Mouse (Mus musculus) hindbrain, embryonic 15.5 days (tissue): ENCODE data around the gene Cnep1r1. TPM values are rescaled to one million over a fixed set of nuclear protein-coding genes. Genes with fewer than 3 reads are reported as not detected.

Source experiments
- ATAC-seq: fragments of 200-750 bp; cut with Nextera tagmentation; 2 replicates; pipeline ENCODE4 v1.8.0; 2017; ENCODE audit warnings: low read depth, moderate number of reproducible peaks, moderate TSS enrichment; ENCODE audit not compliant: low FRiP score
- H3K27ac ChIP-seq: fragments of 300-500 bp; sonication (generic); replicated peaks from 2 replicates; pipeline ENCODE4 v1.5.1; 2015; ENCODE audit warnings: mild to moderate bottlenecking, inconsistent platforms
- H3K27me3 ChIP-seq: fragments of 300-500 bp; sonication (generic); 2 replicates; pipeline ENCODE4 v1.6.1; 2015; ENCODE audit warnings: control low read depth, inconsistent platforms
- H3K36me3 ChIP-seq: fragments of 300-500 bp; sonication (generic); 2 replicates; pipeline ENCODE4 v1.6.1; 2015; ENCODE audit warnings: control low read depth, inconsistent platforms
- H3K4me1 ChIP-seq: fragments of 300-500 bp; sonication (generic); replicated peaks from 2 replicates; pipeline ENCODE4 v1.6.1; 2015; ENCODE audit warnings: control low read depth, inconsistent platforms
- H3K4me2 ChIP-seq: fragments of 300-500 bp; sonication (generic); 2 replicates; pipeline ENCODE4 v1.6.1; 2015; ENCODE audit warnings: moderate library complexity, mild to moderate bottlenecking, inconsistent platforms
- H3K4me3 ChIP-seq: fragments of 300-500 bp; sonication (generic); 2 replicates; pipeline ENCODE4 v1.5.1; 2015; ENCODE audit warnings: mild to moderate bottlenecking, inconsistent platforms
- H3K9ac ChIP-seq: fragments of 300-500 bp; sonication (generic); 2 replicates; pipeline ENCODE4 v1.6.1; 2015; ENCODE audit warnings: inconsistent platforms
- H3K9me3 ChIP-seq: fragments of 300-500 bp; sonication (generic); 2 replicates; pipeline ENCODE4 v1.6.1; 2016; ENCODE audit warnings: control low read depth, inconsistent platforms
- WGBS: fragments of 180-500 bp; shearing (Covaris S2); methylation state at CpG from one replicate; pipeline ENCODE4 v1.1.7; 2015; 5-methylcytosine and 5-hydroxymethylcytosine counted together
- polyA plus RNA-seq: library from polyadenylated mRNA; unstranded; fragments of >200 nt; fragmentation: Nextera tagmentation; extraction: Ambion mirVana; gene quantifications from 2 replicates; pipeline ENCODE4 v1.2.1, GENCODE M21; 2015

Cnep1r1 gene
- polyA plus RNA-seq: 39.0 and 42.9 TPM in 2 replicates

DNA sequence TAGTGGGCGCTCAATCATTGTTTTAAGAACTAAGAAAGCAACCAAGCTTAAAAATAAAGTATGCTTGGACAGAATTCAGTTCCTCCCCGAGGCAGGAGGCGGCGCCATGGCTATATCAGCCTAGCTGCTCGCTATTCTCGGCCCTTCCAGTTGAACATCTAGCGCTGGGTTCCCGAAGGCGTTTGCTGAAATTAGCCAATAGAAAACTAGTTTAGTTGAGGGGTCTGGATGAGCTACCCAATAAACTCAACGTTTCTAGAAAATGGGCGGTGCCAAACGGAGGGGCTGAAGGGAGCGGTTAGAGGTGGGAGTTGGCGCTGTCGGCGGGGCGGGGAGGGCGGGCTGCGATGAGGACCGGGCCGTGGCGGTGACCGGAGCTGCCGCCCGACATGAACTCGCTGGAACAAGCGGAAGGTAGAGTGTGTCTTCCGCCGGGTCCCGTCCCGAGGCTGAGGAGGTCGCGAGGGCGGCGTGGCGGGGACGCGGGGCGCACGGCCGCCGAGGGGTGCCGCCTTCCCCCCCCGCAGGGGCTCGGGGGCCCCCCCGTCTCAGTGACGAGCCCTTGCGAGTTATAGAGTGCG, at the start of gene Cnep1r1:
TSS of gene Cnep1r1 (plus strand) at position 314 of the 581 bp plus-strand sequence.
- no peaks in the 10 kb centered on the region for H3K27me3 ChIP-seq
- peaks cover 17% of the 10 kb centered on the region for H3K36me3 ChIP-seq
- H3K4me3 ChIP-seq: peak within 1 kb of the TSS; percentile 99
- H3K9ac ChIP-seq: peak within 1 kb of the TSS; percentile 96
- ATAC-seq: peak; percentile 100
- peaks cover 14% of the 10 kb centered on the region for H3K4me1 ChIP-seq
- peak within 1 kb of the TSS; percentile 65 for H3K4me2 ChIP-seq
- H3K27ac ChIP-seq: peak within 1 kb of the TSS; percentile 84
- under 1% methylated on average over 45 of the region's 49 CpGs for WGBS
- no peaks in the 10 kb centered on the region for H3K9me3 ChIP-seq

DNA sequence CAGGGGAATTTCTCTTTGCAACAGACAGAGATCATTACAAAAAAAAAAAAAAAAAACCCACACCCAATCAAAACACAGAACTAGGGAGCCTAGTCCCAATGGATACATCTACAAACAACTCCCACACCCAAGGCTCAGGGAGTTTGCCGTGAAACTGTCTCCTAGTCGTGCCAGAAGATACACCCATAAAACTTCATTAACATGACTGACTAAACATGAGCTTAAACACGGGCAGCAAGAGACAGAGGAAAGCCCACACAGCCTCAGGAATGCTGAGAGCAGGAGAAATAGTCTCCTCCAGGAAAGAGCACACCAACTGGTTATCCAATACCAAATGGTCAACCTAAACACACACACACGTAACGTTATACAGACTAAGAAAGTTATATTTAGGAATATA, 36.4 kb upstream of the Cnep1r1 start:
- H3K9me3 ChIP-seq: no peaks in the 10 kb centered on the region
- H3K36me3 ChIP-seq: no peaks in the 10 kb centered on the region
- H3K4me3 ChIP-seq: no peak overlapping the region
- 82% methylated on average over 5 of the region's 5 CpGs for WGBS
- ATAC-seq: no peak
- no peaks in the 10 kb centered on the region for H3K4me1 ChIP-seq
- H3K27me3 ChIP-seq: no peaks in the 10 kb centered on the region
- no peak overlapping the region for H3K9ac ChIP-seq
- no peak overlapping the region for H3K4me2 ChIP-seq
- H3K27ac ChIP-seq: no peak overlapping the region

DNA sequence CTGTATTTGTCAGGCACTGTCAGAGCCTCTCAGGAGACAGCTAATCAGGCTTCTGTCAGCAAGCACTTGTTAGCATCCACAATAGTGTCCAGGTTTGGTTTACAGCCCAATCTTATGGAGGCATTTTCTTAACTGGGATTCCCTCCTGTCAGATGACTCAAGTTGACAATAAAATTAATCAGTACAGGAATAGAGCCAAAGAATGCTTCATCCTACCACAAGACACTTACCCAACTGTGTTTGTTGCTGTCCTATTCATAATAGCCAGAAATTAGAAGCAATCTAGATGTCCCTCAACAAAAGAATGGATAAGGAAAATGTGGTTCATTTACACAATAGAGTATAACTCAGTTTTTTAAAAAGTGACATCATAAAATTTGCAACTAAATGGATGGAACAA, 30.6 kb upstream of the Cnep1r1 start:
- Histone ChIP-seq H3K4me3 (no peak overlapping the region), H3K36me3 (no peaks in the 10 kb centered on the region), H3K4me2 (no peak overlapping the region), H3K27me3 (no peaks in the 10 kb centered on the region), H3K4me1 (no peaks in the 10 kb centered on the region), H3K9me3 (no peaks in the 10 kb centered on the region), H3K27ac (no peak overlapping the region), H3K9ac (no peak overlapping the region)
- no peak for ATAC-seq

GRCm38 (mm10) chr8:88091661-88092060, 26.9 kb upstream of the Cnep1r1 start:
- Histone ChIP-seq H3K9me3 (no peaks in the 10 kb centered on the region), H3K36me3 (no peaks in the 10 kb centered on the region), H3K27ac (no peak overlapping the region), H3K4me1 (no peaks in the 10 kb centered on the region), H3K4me3 (no peak overlapping the region), H3K4me2 (no peak overlapping the region), H3K27me3 (no peaks in the 10 kb centered on the region), H3K9ac (no peak overlapping the region)
- ATAC-seq: no peak
- WGBS: 93% methylated on average over 2 of the region's 2 CpGs

- no peak overlapping the region for H3K4me3 ChIP-seq
- no peaks in the 10 kb centered on the region for H3K36me3 ChIP-seq
- H3K27ac ChIP-seq: no peak overlapping the region
- no peaks in the 10 kb centered on the region for H3K27me3 ChIP-seq
- H3K4me2 ChIP-seq: no peak overlapping the region
- no peaks in the 10 kb centered on the region for H3K9me3 ChIP-seq
- H3K4me1 ChIP-seq: no peaks in the 10 kb centered on the region
- WGBS: 76% methylated on average over 4 of the region's 4 CpGs
- ATAC-seq: no peak
- no peak overlapping the region for H3K9ac ChIP-seq
Observed at GRCm38 (mm10) chr8:88093367-88093766, 25.2 kb upstream of the Cnep1r1 start.

DNA sequence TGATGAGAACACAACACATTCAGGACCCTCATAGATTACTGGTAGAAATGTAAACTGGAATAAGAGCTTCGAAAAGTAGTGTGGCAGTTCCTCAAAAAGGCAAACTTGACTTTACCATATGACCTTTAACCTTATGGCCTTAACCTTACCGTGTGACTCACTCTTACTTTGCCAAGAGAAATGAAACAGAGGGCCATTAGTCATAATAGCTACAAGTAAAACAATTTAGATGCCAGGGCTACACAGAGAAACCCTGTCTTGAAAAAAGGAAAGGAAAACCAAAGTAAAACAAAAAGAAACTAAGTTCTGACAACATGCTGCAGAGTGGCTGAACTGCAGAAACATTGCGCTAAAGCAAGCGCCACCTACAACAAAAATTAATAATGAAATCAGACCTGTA, 19.7 kb upstream of the Cnep1r1 start:
- no peak for ATAC-seq
- WGBS: 91% methylated on average over 4 of the region's 4 CpGs

GRCm38 (mm10) chr8:88099526-88099925, 19.0 kb upstream of the Cnep1r1 start:
- Histone ChIP-seq H3K4me3 (no peak overlapping the region), H3K9ac (no peak overlapping the region), H3K4me2 (no peak overlapping the region), H3K9me3 (no peaks in the 10 kb centered on the region), H3K27ac (no peak overlapping the region), H3K4me1 (no peaks in the 10 kb centered on the region), H3K36me3 (no peaks in the 10 kb centered on the region), H3K27me3 (no peaks in the 10 kb centered on the region)
- 3% methylated on average over 1 of the region's 1 CpGs for WGBS
- no peak for ATAC-seq

More for the DNA sequence above, 19.7 kb upstream of the Cnep1r1 start:
- no peak overlapping the region for H3K27ac ChIP-seq
- no peak overlapping the region for H3K9ac ChIP-seq
- no peak overlapping the region for H3K4me3 ChIP-seq
- no peak overlapping the region for H3K4me2 ChIP-seq
- H3K9me3 ChIP-seq: no peaks in the 10 kb centered on the region
- H3K27me3 ChIP-seq: no peaks in the 10 kb centered on the region
- no peaks in the 10 kb centered on the region for H3K4me1 ChIP-seq
- no peaks in the 10 kb centered on the region for H3K36me3 ChIP-seq

DNA sequence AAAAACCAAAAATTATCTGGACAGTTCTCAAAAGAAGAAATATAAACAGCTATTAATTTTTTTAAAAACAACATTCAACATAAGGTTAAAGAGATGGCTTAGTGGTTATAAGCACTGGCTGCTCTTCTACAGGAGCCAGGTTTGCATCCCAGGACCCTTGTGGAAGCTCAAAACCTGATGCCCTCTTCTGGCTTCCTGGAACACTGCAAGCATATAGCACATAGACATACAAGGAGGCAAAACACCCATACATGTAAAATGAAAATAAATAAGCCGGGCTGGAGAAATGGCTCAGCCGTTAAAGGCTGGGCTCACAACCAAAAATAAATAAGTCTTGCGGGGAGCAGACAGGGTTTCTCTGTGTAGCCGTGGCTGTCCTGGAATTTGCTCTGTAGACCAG, 9.3 kb upstream of the Cnep1r1 start:
- H3K4me3 ChIP-seq: no peak overlapping the region
- H3K27ac ChIP-seq: no peak overlapping the region
- no peaks in the 10 kb centered on the region for H3K9me3 ChIP-seq
- 91% methylated on average over 4 of the region's 4 CpGs for WGBS
- H3K27me3 ChIP-seq: no peaks in the 10 kb centered on the region
- H3K36me3 ChIP-seq: no peaks in the 10 kb centered on the region
- H3K9ac ChIP-seq: no peak overlapping the region
- no peaks in the 10 kb centered on the region for H3K4me1 ChIP-seq
- no peak overlapping the region for H3K4me2 ChIP-seq
- ATAC-seq: no peak

- H3K9me3 ChIP-seq: no peaks in the 10 kb centered on the region
- H3K27me3 ChIP-seq: no peaks in the 10 kb centered on the region
- peak overlapping the region; percentile 65 for H3K4me2 ChIP-seq
- peak overlapping the region; percentile 96 for H3K9ac ChIP-seq
- H3K36me3 ChIP-seq: peaks cover 17% of the 10 kb centered on the region
- peaks cover 14% of the 10 kb centered on the region for H3K4me1 ChIP-seq
- WGBS: 1% methylated on average over 11 of the region's 11 CpGs
- H3K4me3 ChIP-seq: peak overlapping the region; percentile 99
- peak overlapping the region; percentile 84 for H3K27ac ChIP-seq
- ATAC-seq: no peak
Observed at GRCm38 (mm10) chr8:88119076-88119475, 507 bp downstream of the Cnep1r1 start.

GRCm38 (mm10) chr8:88124850-88125249, 6.3 kb downstream of the Cnep1r1 start:
- ATAC-seq: no peak
- Histone ChIP-seq H3K27me3 (no peaks in the 10 kb centered on the region), H3K9ac (no peak overlapping the region), H3K36me3 (peaks cover 36% of the 10 kb centered on the region), H3K27ac (no peak overlapping the region), H3K4me2 (no peak overlapping the region), H3K9me3 (no peaks in the 10 kb centered on the region), H3K4me1 (peaks cover 6% of the 10 kb centered on the region; the same call in 1 of the 2 replicates), H3K4me3 (no peak overlapping the region)
- 93% methylated on average over 2 of the region's 2 CpGs for WGBS

DNA sequence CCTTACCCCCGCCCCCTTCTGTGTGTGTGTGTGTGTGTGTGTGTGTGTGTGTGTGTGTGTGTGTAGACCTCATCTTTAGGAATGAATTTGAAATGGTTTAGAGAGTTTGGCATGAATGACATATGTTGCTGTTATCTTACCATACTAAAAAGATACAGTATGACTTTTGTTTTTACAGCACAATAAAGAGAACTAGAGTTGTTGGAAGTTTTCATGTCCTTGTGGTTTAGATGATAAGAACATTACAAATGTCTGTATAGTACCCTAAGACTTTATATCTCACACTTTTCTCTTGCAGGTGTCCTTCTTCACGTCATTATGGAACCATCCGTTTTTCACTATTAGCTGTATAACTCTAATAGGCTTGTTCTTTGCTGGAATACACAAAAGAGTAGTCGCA, 10.8 kb downstream of the Cnep1r1 start:
- Histone ChIP-seq H3K9me3 (no peaks in the 10 kb centered on the region), H3K4me3 (no peak overlapping the region), H3K4me2 (no peak overlapping the region), H3K4me1 (no peaks in the 10 kb centered on the region), H3K36me3 (peaks cover 48% of the 10 kb centered on the region), H3K9ac (no peak overlapping the region), H3K27ac (no peak overlapping the region), H3K27me3 (no peaks in the 10 kb centered on the region)
- WGBS: 92% methylated on average over 4 of the region's 4 CpGs
- ATAC-seq: no peak

GRCm38 (mm10) chr8:88130754-88131317, 12.3 kb downstream of the Cnep1r1 start:
- H3K4me3 ChIP-seq: no peak overlapping the region
- no peak for ATAC-seq
- no peaks in the 10 kb centered on the region for H3K9me3 ChIP-seq
- H3K4me1 ChIP-seq: no peaks in the 10 kb centered on the region
- no peaks in the 10 kb centered on the region for H3K27me3 ChIP-seq
- peaks cover 51% of the 10 kb centered on the region for H3K36me3 ChIP-seq
- no peak overlapping the region for H3K9ac ChIP-seq
- H3K27ac ChIP-seq: no peak overlapping the region
- 67% methylated on average over 7 of the region's 7 CpGs for WGBS
- H3K4me2 ChIP-seq: no peak overlapping the region
